Mouse (Mus musculus): ENCODE results near the gene Selenof.
"Not testable (repeated sequence)": the region's sequence is repeated elsewhere in the genome, so short reads cannot be mapped to it uniquely, and the experiment has no call there.

Selenof gene

GRCm38 (mm10) chr3:144604205-144604604 lies 34.1 kb downstream of the Selenof start:
- DNase-seq: no peak

- not testable (repeated sequence) for DNase-seq
Measured at GRCm38 (mm10) chr3:144605811-144606210, 35.7 kb downstream of the Selenof start.

- no peak for DNase-seq
Measured at GRCm38 (mm10) chr3:144606449-144606848, 36.3 kb downstream of the Selenof start.

GRCm38 (mm10) chr3:144608090-144608489 lies 38.0 kb downstream of the Selenof start:
- DNase-seq: no peak

GRCm38 (mm10) chr3:144610759-144611158 lies 40.7 kb downstream of the Selenof start:
- DNase-seq: no peak

- no peak for DNase-seq
Measured at GRCm38 (mm10) chr3:144611626-144612271, 41.6 kb downstream of the Selenof start.

GRCm38 (mm10) chr3:144612382-144612781 lies 42.3 kb downstream of the Selenof start:
- no peak for DNase-seq

GRCm38 (mm10) chr3:144614277-144614676 lies 44.2 kb downstream of the Selenof start:
- no peak for DNase-seq

GRCm38 (mm10) chr3:144614698-144615097 lies 44.6 kb downstream of the Selenof start:
- no peak for DNase-seq

GRCm38 (mm10) chr3:144615459-144615858 lies 45.4 kb downstream of the Selenof start:
- no peak for DNase-seq

GRCm38 (mm10) chr3:144616654-144617425 lies 46.7 kb downstream of the Selenof start:
- peak; percentile 47 to 70 for DNase-seq

- DNase-seq: no peak
Measured at GRCm38 (mm10) chr3:144617633-144618180, 47.6 kb downstream of the Selenof start.

GRCm38 (mm10) chr3:144622930-144623612 lies 53.0 kb downstream of the Selenof start:
- DNase-seq: no peak

GRCm38 (mm10) chr3:144625691-144626090 lies 55.6 kb downstream of the Selenof start:
- no peak for DNase-seq

- DNase-seq: no peak
Measured at GRCm38 (mm10) chr3:144628005-144628914, 58.2 kb downstream of the Selenof start.

GRCm38 (mm10) chr3:144628915-144629230 lies 58.8 kb downstream of the Selenof start:
- DNase-seq: no peak

- no peak for DNase-seq
Measured at GRCm38 (mm10) chr3:144635236-144635635, 65.1 kb downstream of the Selenof start.

- DNase-seq: no peak
Measured at GRCm38 (mm10) chr3:144638110-144638509, 68.0 kb downstream of the Selenof start.

GRCm38 (mm10) chr3:144639387-144639786 lies 69.3 kb downstream of the Selenof start:
- no peak for DNase-seq

- DNase-seq: no peak
Measured at GRCm38 (mm10) chr3:144640033-144640432, 69.9 kb downstream of the Selenof start.

GRCm38 (mm10) chr3:144642141-144642540 lies 72.0 kb downstream of the Selenof start:
- no peak for DNase-seq

GRCm38 (mm10) chr3:144643301-144643871 lies 73.3 kb downstream of the Selenof start:
- DNase-seq: no peak

All from spleen, adult 18-20 months (tissue).